Mouse (Mus musculus) lung, postnatal 0 days (tissue): ENCODE data around the gene Rbm20. TPM values are rescaled to one million over a fixed set of nuclear protein-coding genes. Genes with fewer than 3 reads are reported as not detected.
A peak's percentile ranks its signal among the peaks of the same experiment; 100 is the strongest.

ENCODE experiments used
- ATAC-seq: fragments of 200-750 bp; cut with Nextera tagmentation; 2 replicates; pipeline ENCODE4 v1.8.0; 2017; ENCODE audit warnings: moderate library complexity
- DNase-seq: peaks from one replicate; pipeline ENCODE4 v3.0.0-alpha.2; 2016; ENCODE audit warnings: low spot score
- H3K27ac ChIP-seq: fragments of 300-500 bp; sonication (generic); 2 replicates; pipeline ENCODE4 v1.5.1; 2014; ENCODE audit warnings: antibody characterized with exemption, mild to moderate bottlenecking, low read length, mixed read lengths
- H3K27me3 ChIP-seq: fragments of 300-500 bp; sonication (generic); replicated peaks from 2 replicates; pipeline ENCODE4 v1.6.1; 2014; ENCODE audit warnings: low read length, mixed read lengths; ENCODE audit not compliant: insufficient read depth
- H3K36me3 ChIP-seq: fragments of 300-500 bp; sonication (generic); 2 replicates; pipeline ENCODE4 v1.6.1; 2014; ENCODE audit warnings: low read length, mixed read lengths; ENCODE audit not compliant: insufficient read depth
- H3K4me1 ChIP-seq: fragments of 300-500 bp; sonication (generic); 2 replicates; pipeline ENCODE4 v1.6.1; 2014; ENCODE audit warnings: antibody characterized with exemption, low read depth, low read length, mixed read lengths; ENCODE audit not compliant: insufficient read depth
- H3K4me2 ChIP-seq: fragments of 300-500 bp; sonication (generic); replicated peaks from 2 replicates; pipeline ENCODE4 v1.6.1; 2014; ENCODE audit warnings: low read depth, mild to moderate bottlenecking, low read length, moderate library complexity, mixed read lengths
- H3K4me3 ChIP-seq: fragments of 300-500 bp; sonication (generic); 2 replicates; pipeline ENCODE4 v1.5.1; 2014; ENCODE audit warnings: low read depth, low read length
- H3K9ac ChIP-seq: fragments of 300-500 bp; sonication (generic); replicated peaks from 2 replicates; pipeline ENCODE4 v1.6.1; 2014; ENCODE audit warnings: low read depth, mild to moderate bottlenecking
- H3K9me3 ChIP-seq: fragments of 300-500 bp; sonication (generic); 2 replicates; pipeline ENCODE4 v1.6.1; 2016; ENCODE audit warnings: low read length, mixed read lengths
- CTCF ChIP-seq: IDR thresholded peaks from 2 replicates; pipeline ENCODE4 v1.5.1; 2016; ENCODE audit warnings: antibody characterized with exemption, mild to moderate bottlenecking
- EP300 ChIP-seq: IDR thresholded peaks from 2 replicates; pipeline ENCODE4 v1.6.1; 2016; ENCODE audit warnings: antibody characterized with exemption, mild to moderate bottlenecking, control low read depth
- WGBS: fragments of 180-500 bp; shearing (Covaris S2); extraction: QIAGEN DNeasy Blood & Tissue Kit; methylation state at CpG from one replicate; pipeline ENCODE4 v1.1.7; 2014; 5-methylcytosine and 5-hydroxymethylcytosine counted together
- polyA plus RNA-seq: library from polyadenylated mRNA; unstranded; fragments of >200 nt; fragmentation: Nextera tagmentation; extraction: Ambion mirVana; gene quantifications from 2 replicates; pipeline ENCODE4 v1.2.1, GENCODE M21; 2015

Rbm20 gene
- polyA plus RNA-seq, 1 experiment from 2014 or later, result 0.51 TPM

DNA sequence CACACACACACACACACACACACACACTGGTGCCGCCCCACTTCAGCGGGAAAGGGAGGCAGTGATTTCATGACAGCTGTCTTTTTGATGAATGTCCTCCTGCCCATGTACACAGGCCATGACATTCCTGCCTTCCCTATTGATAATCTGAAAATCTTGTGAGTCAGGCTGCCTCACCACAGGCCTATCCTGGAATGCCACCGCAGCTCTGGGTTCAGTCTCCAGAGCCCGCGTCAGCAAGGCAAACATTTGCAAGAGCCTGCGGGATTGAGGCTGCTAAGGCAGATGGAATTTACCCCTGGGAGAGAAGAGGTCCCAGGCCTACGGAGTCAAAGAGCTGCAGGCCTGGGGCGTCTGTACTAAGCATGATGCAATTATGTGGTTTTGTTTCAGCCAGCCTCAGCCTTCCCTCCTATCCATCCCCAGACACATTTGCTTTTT, 54.7 kb downstream of the Rbm20 start:
- H3K27ac ChIP-seq, result no peak overlapping the region

GRCm38 (mm10) chr19:53734845-53735244, 57.7 kb downstream of the Rbm20 start:
- H3K27me3 ChIP-seq, result no peaks in the 10 kb centered on the region
- 59% methylated on average over 5 of the region's 5 CpGs for WGBS
- H3K4me3 ChIP-seq, result no peak overlapping the region
- H3K4me1 ChIP-seq, result no peaks in the 10 kb centered on the region
- peak; percentile 65 for TF ChIP-seq CTCF
- no peak for TF ChIP-seq EP300
- H3K9me3 ChIP-seq, result no peaks in the 10 kb centered on the region
- H3K4me2 ChIP-seq, result no peak overlapping the region
- H3K9ac ChIP-seq, result no peak overlapping the region
- DNase-seq (peak; percentile 15), ATAC-seq (no peak)
- no peak overlapping the region for H3K27ac ChIP-seq
- no peaks in the 10 kb centered on the region for H3K36me3 ChIP-seq

More for the DNA sequence above, 54.7 kb downstream of the Rbm20 start:
- WGBS, result 29% methylated on average over 7 of the region's 8 CpGs
- Histone ChIP-seq H3K4me1 (no peaks in the 10 kb centered on the region), H3K9ac (no peak overlapping the region), H3K36me3 (no peaks in the 10 kb centered on the region), H3K27me3 (no peaks in the 10 kb centered on the region), H3K4me2 (no peak overlapping the region), H3K9me3 (no peaks in the 10 kb centered on the region), H3K4me3 (no peak overlapping the region)
- DNase-seq, result no peak
- TF ChIP-seq EP300, result no peak
- no peak for TF ChIP-seq CTCF
- ATAC-seq, result no peak

DNA sequence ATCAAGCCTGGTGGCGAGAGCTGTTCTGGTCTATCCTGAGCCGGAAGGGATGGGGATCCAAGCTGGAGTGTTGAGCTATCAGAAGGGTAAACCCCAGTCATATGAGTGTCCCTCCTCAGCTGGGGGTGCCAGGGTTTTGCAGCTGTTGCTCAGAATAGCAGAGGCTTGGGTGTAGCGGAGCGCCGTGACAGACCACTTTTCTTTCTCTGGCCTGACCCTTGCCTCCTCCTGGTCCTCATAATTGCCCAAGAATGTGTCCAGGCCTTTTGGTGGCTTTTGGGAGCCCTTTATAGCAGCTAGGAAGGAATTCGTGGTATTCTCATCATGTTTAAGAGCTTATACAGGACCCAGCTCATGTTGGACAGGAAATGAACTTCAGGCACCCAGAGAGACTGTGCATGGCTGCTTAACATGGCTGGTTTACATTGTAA, 61.6 kb downstream of the Rbm20 start:
- no peak for DNase-seq

DNA sequence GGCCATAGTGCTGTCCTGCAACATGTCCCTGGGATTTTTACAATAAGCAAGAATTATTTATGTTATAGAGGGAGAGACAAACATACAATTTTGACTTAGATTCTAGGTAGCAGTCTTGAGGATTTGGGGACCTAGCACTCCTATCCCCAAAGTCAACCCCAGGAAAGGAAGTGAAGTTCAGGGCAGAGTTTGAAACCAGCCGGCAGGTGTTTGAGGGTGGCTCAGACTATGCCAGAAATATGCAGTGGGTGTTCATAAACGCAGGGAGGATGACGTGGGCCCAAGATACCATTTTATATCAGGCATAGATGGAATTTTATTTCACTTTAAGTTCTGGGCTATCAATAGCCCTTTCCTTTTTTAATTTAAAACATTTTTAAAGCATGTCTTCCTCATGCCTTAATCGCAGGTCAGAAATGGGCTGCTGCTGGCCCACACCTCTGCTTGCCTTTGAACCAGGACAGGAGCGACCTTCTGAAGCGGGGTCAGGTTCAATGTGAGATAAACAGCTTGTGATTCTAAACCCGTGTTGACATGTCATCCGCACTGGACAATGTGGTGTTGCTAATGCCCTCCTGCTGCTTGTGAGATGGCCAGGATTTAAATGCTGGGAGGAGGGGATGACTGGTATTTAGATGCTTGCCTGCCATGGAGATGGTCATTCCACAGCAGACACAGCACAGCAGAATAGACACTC, 62.6 kb downstream of the Rbm20 start:
- H3K4me3 ChIP-seq, result no peak overlapping the region
- no peak for DNase-seq
- 62% methylated on average over 8 of the region's 8 CpGs for WGBS
- no peaks in the 10 kb centered on the region for H3K27me3 ChIP-seq
- no peak for ATAC-seq
- H3K9me3 ChIP-seq, result no peaks in the 10 kb centered on the region
- no peaks in the 10 kb centered on the region for H3K4me1 ChIP-seq
- H3K36me3 ChIP-seq, result no peaks in the 10 kb centered on the region
- no peak overlapping the region for H3K9ac ChIP-seq
- TF ChIP-seq EP300 (no peak), CTCF (no peak)
- no peak overlapping the region for H3K27ac ChIP-seq
- no peak overlapping the region for H3K4me2 ChIP-seq

More for the DNA sequence above, 61.6 kb downstream of the Rbm20 start:
- H3K27me3 ChIP-seq, result no peaks in the 10 kb centered on the region
- ATAC-seq, result no peak
- TF ChIP-seq EP300 (no peak), CTCF (no peak)
- no peak overlapping the region for H3K4me3 ChIP-seq
- no peaks in the 10 kb centered on the region for H3K9me3 ChIP-seq
- H3K4me1 ChIP-seq, result no peaks in the 10 kb centered on the region
- H3K27ac ChIP-seq, result no peak overlapping the region
- 49% methylated on average over 6 of the region's 6 CpGs for WGBS
- no peak overlapping the region for H3K9ac ChIP-seq
- no peak overlapping the region for H3K4me2 ChIP-seq
- no peaks in the 10 kb centered on the region for H3K36me3 ChIP-seq

GRCm38 (mm10) chr19:53740750-53741380, 63.8 kb downstream of the Rbm20 start:
- Histone ChIP-seq H3K4me1 (no peaks in the 10 kb centered on the region), H3K36me3 (no peaks in the 10 kb centered on the region), H3K4me3 (no peak overlapping the region), H3K4me2 (no peak overlapping the region), H3K27ac (no peak overlapping the region), H3K9me3 (no peaks in the 10 kb centered on the region), H3K9ac (no peak overlapping the region), H3K27me3 (no peaks in the 10 kb centered on the region)
- ATAC-seq, result no peak; the same call in 1 of the 2 replicates
- WGBS, result 92% methylated on average over 1 of the region's 1 CpGs
- DNase-seq, result no peak
- TF ChIP-seq EP300 (no peak), CTCF (no peak)

DNA sequence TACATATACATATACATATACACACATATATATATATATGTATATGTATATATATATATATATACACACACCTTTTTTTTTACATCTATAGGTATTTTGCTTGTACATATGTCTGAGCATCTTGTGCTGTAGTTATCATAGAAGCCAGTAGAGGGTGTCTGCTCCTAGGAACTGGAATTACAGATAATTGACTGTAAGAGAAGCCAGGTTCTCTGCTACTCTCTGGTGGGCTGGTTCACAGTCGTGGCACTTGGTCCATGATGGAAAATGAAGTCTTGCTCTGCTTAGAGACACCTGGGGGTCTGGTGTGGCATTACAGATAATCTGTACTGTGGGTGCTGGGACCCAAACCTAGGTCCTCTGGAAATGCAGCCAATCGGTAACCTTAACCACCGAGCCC, 64.8 kb downstream of the Rbm20 start:
- Histone ChIP-seq H3K27me3 (no peaks in the 10 kb centered on the region), H3K27ac (no peak overlapping the region), H3K4me2 (no peak overlapping the region), H3K4me3 (no peak overlapping the region), H3K4me1 (no peaks in the 10 kb centered on the region), H3K36me3 (no peaks in the 10 kb centered on the region), H3K9ac (no peak overlapping the region), H3K9me3 (no peaks in the 10 kb centered on the region)
- no peak for ATAC-seq
- DNase-seq, result no peak
- TF ChIP-seq EP300 (no peak), CTCF (peak; percentile 59)
- 69% methylated on average over 3 of the region's 3 CpGs for WGBS
